Mouse (Mus musculus): ENCODE data around the gene Grwd1.

GRCm38 (mm10) chr7:45784524-45785372, 46.0 kb downstream of the Grwd1 start, which contains the start of gene Sult2b1:
- TF ChIP-seq CTCF (IDR thresholded peaks at IDR 0.05; ENCODE audit: low read depth): no peak
- TF ChIP-seq EP300 (IDR thresholded peaks at IDR 0.05; ENCODE audit: low read depth): no peak

Measured in liver, postnatal 0 days (tissue).